Mouse (Mus musculus): ENCODE measurements at regions not wholly inside any gene's neighbourhood (a gene's known extent, or its start where the extent isn't known, plus 50 kb on each side); places are given as distances from the start of the nearest gene placed in this dataset.

- intact Hi-C loops (cut with DNase I) = no loop called here
- DNase-seq = no peak
Observed at GRCm38 (mm10) chr15:62068422-62069160, 1145.8 kb upstream of the A1bg start.

- no peak for DNase-seq
Observed at GRCm38 (mm10) chr15:62064399-62064798, 1141.6 kb upstream of the A1bg start.

GRCm38 (mm10) chr15:62057449-62057848, 1134.6 kb upstream of the A1bg start:
- DNase-seq = no peak
- intact Hi-C loops (cut with DNase I) = no loop called here

More at GRCm38 (mm10) chr15:62064399-62064798, 1141.6 kb upstream of the A1bg start:
- intact Hi-C loops (cut with DNase I) = no loop called here

- no peak for DNase-seq
Observed at GRCm38 (mm10) chr15:62056889-62057288, 1134.1 kb upstream of the A1bg start.

GRCm38 (mm10) chr15:62056401-62056800, 1133.6 kb upstream of the A1bg start:
- DNase-seq = no peak
- intact Hi-C loops (cut with DNase I) = no loop called here

More at GRCm38 (mm10) chr15:62056889-62057288, 1134.1 kb upstream of the A1bg start:
- intact Hi-C loops (cut with DNase I) = no loop called here

- intact Hi-C loops (cut with DNase I) = no loop called here
- no peak for DNase-seq
Observed at GRCm38 (mm10) chr15:62055011-62055410, 1132.2 kb upstream of the A1bg start.

GRCm38 (mm10) chr15:62053420-62054239, 1130.8 kb upstream of the A1bg start:
- no peak for DNase-seq
- intact Hi-C loops (cut with DNase I) = no loop called here

- no peak for DNase-seq
- intact Hi-C loops (cut with DNase I) = no loop called here
Observed at GRCm38 (mm10) chr15:62049416-62049815, 1126.6 kb upstream of the A1bg start.

GRCm38 (mm10) chr15:62048981-62049380, 1126.2 kb upstream of the A1bg start:
- intact Hi-C loops (cut with DNase I) = no loop called here
- no peak for DNase-seq

GRCm38 (mm10) chr15:62046276-62046675, 1123.5 kb upstream of the A1bg start:
- DNase-seq = no peak
- intact Hi-C loops (cut with DNase I) = no loop called here

GRCm38 (mm10) chr15:62044654-62045335, 1122.0 kb upstream of the A1bg start:
- no peak for DNase-seq
- intact Hi-C loops (cut with DNase I) = no loop called here

GRCm38 (mm10) chr15:62043617-62044392, 1121.0 kb upstream of the A1bg start:
- intact Hi-C loops (cut with DNase I) = no loop called here
- DNase-seq = no peak

GRCm38 (mm10) chr15:62042924-62043504, 1120.2 kb upstream of the A1bg start:
- intact Hi-C loops (cut with DNase I) = no loop called here
- DNase-seq = no peak

Small RNA genes in the stretch of these regions (microRNA-seq; reads per million reads assigned to microRNA genes)
- gene Gm24810 = 0 reads per million in 2 experiments

Data from heart, postnatal 14 days (tissue).